Mouse (Mus musculus) right cerebral cortex, postnatal 14 days (tissue): ENCODE results near the gene Mad1l1.
A peak's percentile ranks its signal among the peaks of the same experiment; 100 is the strongest.
"Not testable (repeated sequence)": the region's sequence is repeated elsewhere in the genome, so short reads cannot be mapped to it uniquely, and the experiment has no call there.

Experiments
- DNase-seq: peaks from one replicate; pipeline ENCODE4 v3.0.0; 2022

Mad1l1 gene

GRCm38 (mm10) chr5:140321042-140321755 lies at the start of gene Mad1l1, which contains the start of gene Nudt1:
Gene Mad1l1 (minus strand): TSS chr5:140321552.
Gene Nudt1 (plus strand): TSS chr5:140321656.
- peak; percentile 88 for DNase-seq

GRCm38 (mm10) chr5:140370446-140371254 lies 49.3 kb upstream of the Mad1l1 start:
- no peak for DNase-seq

GRCm38 (mm10) chr5:140369466-140369865 lies 48.1 kb upstream of the Mad1l1 start:
- DNase-seq = no peak

- DNase-seq = no peak
These were observed 47.6 kb upstream of the Mad1l1 start for GRCm38 (mm10) chr5:140368926-140369325.

- DNase-seq = not testable (repeated sequence)
These were observed 46.8 kb upstream of the Mad1l1 start for GRCm38 (mm10) chr5:140368126-140368525.

- DNase-seq = no peak
These were observed 43.1 kb upstream of the Mad1l1 start for GRCm38 (mm10) chr5:140364415-140364814.

GRCm38 (mm10) chr5:140359930-140360674 lies 38.8 kb upstream of the Mad1l1 start:
- DNase-seq = no peak

GRCm38 (mm10) chr5:140357466-140357865 lies 36.1 kb upstream of the Mad1l1 start:
- no peak for DNase-seq

GRCm38 (mm10) chr5:140355934-140356333 lies 34.6 kb upstream of the Mad1l1 start:
- DNase-seq = no peak

- no peak for DNase-seq
These were observed 31.0 kb upstream of the Mad1l1 start for GRCm38 (mm10) chr5:140352352-140352751.

GRCm38 (mm10) chr5:140350731-140351497 lies 29.6 kb upstream of the Mad1l1 start:
- DNase-seq = no peak

- no peak for DNase-seq
These were observed 28.5 kb upstream of the Mad1l1 start for GRCm38 (mm10) chr5:140349882-140350281.

- no peak for DNase-seq
These were observed 24.7 kb upstream of the Mad1l1 start for GRCm38 (mm10) chr5:140346050-140346449.

- no peak for DNase-seq
These were observed 23.9 kb upstream of the Mad1l1 start for GRCm38 (mm10) chr5:140345244-140345643.

GRCm38 (mm10) chr5:140342880-140343279 lies 21.5 kb upstream of the Mad1l1 start:
- DNase-seq = no peak

GRCm38 (mm10) chr5:140339836-140340235 lies 18.5 kb upstream of the Mad1l1 start:
- DNase-seq = no peak

- DNase-seq = no peak
These were observed 17.4 kb upstream of the Mad1l1 start for GRCm38 (mm10) chr5:140338779-140339178.

- peak; percentile 23 for DNase-seq
These were observed 15.3 kb upstream of the Mad1l1 start for GRCm38 (mm10) chr5:140336680-140337079.

- no peak for DNase-seq
These were observed 12.3 kb upstream of the Mad1l1 start for GRCm38 (mm10) chr5:140333631-140334030.

GRCm38 (mm10) chr5:140332519-140332918 lies 11.2 kb upstream of the Mad1l1 start:
- no peak for DNase-seq

GRCm38 (mm10) chr5:140331615-140332512 lies 10.5 kb upstream of the Mad1l1 start, which contains the start of gene Mrm2:
Gene Mrm2 (minus strand): TSS chr5:140331898.
- DNase-seq = peak; percentile 74
